Mouse (Mus musculus) embryonic fibroblast, embryonic 13.5 days (primary cell): Measurements from ENCODE around the gene Prmt8.

Source experiments
- CTCF ChIP-seq: IDR thresholded peaks from 2 replicates; pipeline ENCODE4 v1.5.1; 2011; ENCODE audit warnings: mild to moderate bottlenecking, control low read depth, low read length, moderate library complexity, borderline replicate concordance; ENCODE audit not compliant: insufficient read depth
- POLR2A ChIP-seq: IDR thresholded peaks from 2 replicates; pipeline ENCODE4 v1.6.1; 2011; ENCODE audit warnings: low read depth, mild to moderate bottlenecking, control low read depth, low read length, moderate library complexity

DNA sequence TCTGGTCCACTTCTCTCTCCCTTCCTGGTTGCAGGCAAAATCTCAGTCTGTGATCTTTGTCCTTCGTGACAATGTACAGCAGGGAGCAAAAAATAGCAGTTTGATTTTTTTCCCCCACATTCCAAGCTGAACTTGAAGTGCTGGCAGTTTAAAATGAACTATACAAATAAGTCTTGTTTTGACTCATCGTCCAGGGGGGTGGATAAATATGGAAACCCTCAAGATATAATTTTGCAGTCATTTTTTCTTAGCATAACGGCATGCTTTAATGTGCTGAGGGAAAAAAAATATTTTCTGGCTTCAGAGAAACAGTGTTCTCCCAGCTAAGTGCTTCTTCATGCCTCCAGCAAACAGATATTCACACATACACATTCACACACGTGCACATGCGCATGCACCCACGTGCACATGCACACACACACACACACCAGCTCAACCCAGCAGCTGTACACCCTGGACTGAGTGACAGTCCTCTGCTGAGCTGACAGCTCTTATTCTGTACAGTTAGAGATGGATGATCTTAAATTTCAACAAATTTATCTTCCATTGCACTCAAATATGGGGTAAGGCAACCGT lies 107.5 kb downstream of the Prmt8 start:
- no peak for TF ChIP-seq CTCF
- TF ChIP-seq POLR2A, result no peak
